Mouse (Mus musculus): ENCODE data around the gene Nsl1. TPM values are rescaled to one million over a fixed set of nuclear protein-coding genes. Genes with fewer than 3 reads are reported as not detected.

Nsl1 gene
- total RNA-seq (2023): 1 to 10 TPM; 1.3 to 3.0 TPM

GRCm38 (mm10) chr1:191062781-191063485 lies at the start of gene Nsl1, which contains the start of gene Tatdn3:
Nsl1 (plus strand) TSS chr1:191063012.
Tatdn3 (minus strand) TSS chr1:191062932.

GRCm38 (mm10) chr1:191026021-191026713 lies 36.6 kb upstream of the Nsl1 start, which contains the start of gene Flvcr1:
Flvcr1 (minus strand) TSS chr1:191026158.

GRCm38 (mm10) chr1:191036554-191037334 lies 26.1 kb upstream of the Nsl1 start, which contains the start of gene Spata45:
Spata45 (plus strand) TSS chr1:191036639.

GRCm38 (mm10) chr1:191097802-191098747 lies 35.3 kb downstream of the Nsl1 start, which contains the start of gene Batf3:
Batf3 (plus strand) TSS chr1:191097847.

Other genes with a start within 250 kb of the Nsl1 start
- gene Rps6kc1, start 151.2 kb upstream of the Nsl1 start, total RNA-seq (2023): 10 to 100 TPM; 21.1 TPM
- gene Angel2, start 137.9 kb upstream of the Nsl1 start, total RNA-seq (2023): 10 to 100 TPM; 59.7 to 72.3 TPM
- not detected for gene Vash2, start 83.7 kb upstream of the Nsl1 start, total RNA-seq (2023)
- gene Flvcr1, start 36.9 kb upstream of the Nsl1 start, total RNA-seq (2023): 10 to 100 TPM; 26.9 to 32.4 TPM
- gene Spata45, start 26.4 kb upstream of the Nsl1 start, total RNA-seq (2023): not detected
- gene Tatdn3, start 80 bp upstream of the Nsl1 start, total RNA-seq (2023): 10 to 100 TPM; 10.0 to 10.1 TPM
- not detected for gene Batf3, start 34.8 kb downstream of the Nsl1 start, total RNA-seq (2023)
- not detected for gene Fam71a, start 101.8 kb downstream of the Nsl1 start, total RNA-seq (2023)
- gene Atf3, start 155.0 kb downstream of the Nsl1 start, total RNA-seq (2023): 1 to 10 TPM; 1.7 to 4.8 TPM